Mouse (Mus musculus) neural tube, embryonic 13.5 days (tissue): ENCODE data around the gene Nxt2. TPM values are rescaled to one million over a fixed set of nuclear protein-coding genes. Genes with fewer than 3 reads are reported as not detected.

Experiments
- ATAC-seq: fragments of 200-750 bp; cut with Nextera tagmentation; 2 replicates; pipeline ENCODE4 v1.8.0; 2017; ENCODE audit warnings: low read depth, mild to moderate bottlenecking, moderate TSS enrichment, moderate library complexity
- H3K27ac ChIP-seq: fragments of 300-500 bp; sonication (generic); replicated peaks from 2 replicates; pipeline ENCODE4 v1.5.1; 2015; ENCODE audit warnings: moderate library complexity, mild to moderate bottlenecking, inconsistent platforms
- H3K27me3 ChIP-seq: fragments of 300-500 bp; sonication (generic); 2 replicates; pipeline ENCODE4 v1.6.1; 2015; ENCODE audit warnings: mild to moderate bottlenecking, inconsistent platforms
- H3K36me3 ChIP-seq: fragments of 300-500 bp; sonication (generic); 2 replicates; pipeline ENCODE4 v1.6.1; 2015; ENCODE audit warnings: mild to moderate bottlenecking, inconsistent platforms
- H3K4me1 ChIP-seq: fragments of 300-500 bp; sonication (generic); replicated peaks from 2 replicates; pipeline ENCODE4 v1.6.1; 2015; ENCODE audit warnings: inconsistent platforms
- H3K4me2 ChIP-seq: fragments of 300-500 bp; sonication (generic); 2 replicates; pipeline ENCODE4 v1.6.1; 2015; ENCODE audit warnings: inconsistent platforms, mild to moderate bottlenecking, moderate library complexity
- H3K4me3 ChIP-seq: fragments of 300-500 bp; sonication (generic); 2 replicates; pipeline ENCODE4 v1.5.1; 2015; ENCODE audit warnings: mild to moderate bottlenecking, inconsistent platforms
- H3K9ac ChIP-seq: fragments of 300-500 bp; sonication (generic); 2 replicates; pipeline ENCODE4 v1.6.1; 2015; ENCODE audit warnings: moderate library complexity, mild to moderate bottlenecking, inconsistent platforms
- H3K9me3 ChIP-seq: fragments of 300-500 bp; sonication (generic); 2 replicates; pipeline ENCODE4 v1.6.1; 2016; ENCODE audit warnings: inconsistent platforms
- WGBS: fragments of 180-500 bp; shearing (Covaris S2); methylation state at CpG from one replicate; pipeline ENCODE4 v1.1.7; 2015; 5-methylcytosine and 5-hydroxymethylcytosine counted together
- polyA plus RNA-seq: library from polyadenylated mRNA; unstranded; fragments of >200 nt; fragmentation: Nextera tagmentation; extraction: Ambion mirVana; gene quantifications from 2 replicates; pipeline ENCODE4 v1.2.1, GENCODE M21; 2015

Gene Nxt2
- polyA plus RNA-seq, result 14.7 and 15.0 TPM in 2 replicates

DNA sequence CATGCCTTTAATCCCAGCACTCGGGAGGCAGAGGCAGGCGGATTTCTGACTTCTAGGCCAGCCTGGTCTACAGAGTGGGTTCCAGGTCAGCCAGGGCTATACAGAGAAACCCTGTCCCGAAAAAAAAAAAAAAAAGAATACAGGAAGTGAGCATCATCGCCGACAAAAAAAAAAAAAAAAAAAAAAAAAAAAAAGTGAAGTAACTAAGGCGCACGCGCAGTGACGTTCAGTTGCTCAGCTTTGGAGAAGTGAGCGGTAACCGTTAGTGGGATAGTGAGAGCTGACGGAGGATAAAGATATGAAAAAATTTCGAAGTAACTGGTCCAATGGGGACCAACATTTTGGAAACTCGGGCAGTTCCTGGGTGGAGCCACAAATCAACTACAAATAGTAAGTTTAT lies at the start of gene Nxt2:
Nxt2 (plus strand) TSS at position 229 of the 400 bp plus-strand sequence.
- Histone ChIP-seq H3K4me1 (no peaks in the 10 kb centered on the region), H3K4me3 (peak within 1 kb of the TSS; percentile 53), H3K27me3 (peaks cover 3% of the 10 kb centered on the region; the same call in 1 of the 2 replicates), H3K4me2 (peak within 1 kb of the TSS; percentile 53), H3K36me3 (no peaks in the 10 kb centered on the region), H3K9ac (no peak within 1 kb of the TSS), H3K9me3 (no peaks in the 10 kb centered on the region), H3K27ac (no peak within 1 kb of the TSS)
- WGBS, result 88% methylated on average over 14 of the region's 14 CpGs
- no peak for ATAC-seq

DNA sequence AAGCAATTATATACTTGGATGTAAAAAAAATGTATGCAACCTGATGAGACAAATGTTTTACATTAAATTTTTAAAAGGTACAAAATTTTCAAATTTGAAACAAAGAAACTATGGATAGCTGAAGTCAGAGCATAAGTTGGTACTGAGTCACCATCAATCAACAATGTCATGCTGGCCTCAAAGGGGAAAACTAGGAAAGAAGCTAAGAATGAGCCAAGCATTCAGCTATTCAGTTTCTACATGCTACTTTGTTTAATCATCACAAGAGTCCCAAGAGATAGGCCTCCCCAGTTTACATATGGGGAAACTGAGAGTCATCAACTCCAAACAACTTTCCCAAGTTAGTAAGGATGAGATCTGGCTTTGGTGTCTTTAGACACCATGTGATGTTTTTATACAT lies 49.6 kb upstream of the Nxt2 start:
- Histone ChIP-seq H3K4me3 (no peak overlapping the region), H3K27ac (no peak overlapping the region), H3K4me1 (no peaks in the 10 kb centered on the region), H3K36me3 (no peaks in the 10 kb centered on the region), H3K27me3 (peaks cover 34% of the 10 kb centered on the region), H3K9ac (no peak overlapping the region), H3K4me2 (no peak overlapping the region), H3K9me3 (no peaks in the 10 kb centered on the region)
- ATAC-seq, result no peak

DNA sequence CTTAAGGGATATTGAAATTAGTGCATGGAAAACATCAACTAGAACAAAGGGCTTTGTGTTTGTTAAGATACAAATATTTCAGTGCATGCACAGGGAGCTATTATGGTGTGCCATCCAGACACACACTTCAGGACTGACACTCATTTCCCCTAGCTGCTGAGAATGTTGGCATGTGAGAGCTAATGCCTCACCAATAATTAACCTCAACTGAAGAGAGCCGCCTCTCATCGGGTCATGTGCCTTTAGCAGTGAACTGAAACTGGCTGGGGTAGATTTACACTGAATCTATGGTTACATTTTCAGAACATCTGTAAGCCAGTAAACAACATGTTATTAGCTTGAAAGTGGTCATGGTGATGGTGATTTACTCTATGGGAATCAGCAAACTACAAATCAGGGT lies 44.5 kb upstream of the Nxt2 start:
- no peaks in the 10 kb centered on the region for H3K9me3 ChIP-seq
- H3K36me3 ChIP-seq, result no peaks in the 10 kb centered on the region
- no peak overlapping the region for H3K27ac ChIP-seq
- no peak overlapping the region for H3K9ac ChIP-seq
- H3K4me3 ChIP-seq, result no peak overlapping the region
- no peak for ATAC-seq
- WGBS, result 71% methylated on average over 2 of the region's 2 CpGs
- H3K4me2 ChIP-seq, result no peak overlapping the region
- no peaks in the 10 kb centered on the region for H3K4me1 ChIP-seq
- H3K27me3 ChIP-seq, result peaks cover 38% of the 10 kb centered on the region

DNA sequence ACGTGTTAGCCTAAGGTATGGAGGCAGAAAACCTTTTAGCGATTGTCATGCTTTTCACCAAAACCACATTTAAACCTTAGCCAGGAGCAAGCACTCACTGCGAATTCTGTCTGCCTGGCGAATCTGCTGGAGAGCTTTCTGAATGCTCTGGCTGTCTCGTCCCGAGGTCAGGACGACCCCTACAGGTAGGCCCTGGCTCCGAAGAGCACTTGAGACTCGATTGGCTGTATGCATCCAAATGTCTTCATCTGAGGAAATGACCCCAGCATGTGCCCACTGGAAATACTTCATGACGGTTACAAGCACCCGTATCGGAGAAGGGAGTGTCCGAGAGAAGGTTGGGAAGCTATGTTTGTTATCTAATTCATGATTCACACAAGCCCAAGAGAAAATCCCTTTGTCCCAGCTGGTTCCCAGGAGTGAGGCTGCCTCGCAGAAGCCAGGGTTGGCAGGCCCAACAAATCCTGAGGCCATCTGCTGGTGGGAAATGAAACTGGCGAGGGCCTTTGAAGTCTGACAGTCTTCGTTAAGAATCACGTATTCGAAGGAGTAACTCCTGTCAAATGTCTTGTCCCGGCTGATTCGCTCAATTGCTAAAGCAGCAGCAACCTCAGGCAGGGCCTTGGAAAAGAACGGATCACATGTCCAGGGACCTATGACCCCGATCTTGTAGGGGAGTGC lies 37.4 kb upstream of the Nxt2 start:
- Histone ChIP-seq H3K4me2 (peak overlapping the region; percentile 30), H3K4me1 (no peaks in the 10 kb centered on the region), H3K9me3 (no peaks in the 10 kb centered on the region), H3K27ac (no peak overlapping the region), H3K4me3 (no peak overlapping the region), H3K9ac (no peak overlapping the region), H3K36me3 (no peaks in the 10 kb centered on the region), H3K27me3 (peaks cover 21% of the 10 kb centered on the region)
- peak; percentile 71 for ATAC-seq
- WGBS, result 32% methylated on average over 22 of the region's 22 CpGs

- 84% methylated on average over 2 of the region's 2 CpGs for WGBS
- no peak overlapping the region for H3K27ac ChIP-seq
- no peak overlapping the region for H3K4me3 ChIP-seq
- H3K4me2 ChIP-seq, result no peak overlapping the region
- ATAC-seq, result no peak
- H3K4me1 ChIP-seq, result no peaks in the 10 kb centered on the region
- H3K9ac ChIP-seq, result no peak overlapping the region
- H3K9me3 ChIP-seq, result no peaks in the 10 kb centered on the region
- H3K27me3 ChIP-seq, result peaks cover 25% of the 10 kb centered on the region
- no peaks in the 10 kb centered on the region for H3K36me3 ChIP-seq
Observed at GRCm38 (mm10) chrX:142190355-142190754, 36.2 kb upstream of the Nxt2 start.

- H3K9me3 ChIP-seq, result no peaks in the 10 kb centered on the region
- H3K27me3 ChIP-seq, result peaks cover 29% of the 10 kb centered on the region
- H3K36me3 ChIP-seq, result no peaks in the 10 kb centered on the region
- no peak overlapping the region for H3K4me3 ChIP-seq
- no peaks in the 10 kb centered on the region for H3K4me1 ChIP-seq
- H3K27ac ChIP-seq, result no peak overlapping the region
- no peak for ATAC-seq
- H3K4me2 ChIP-seq, result no peak overlapping the region
- 64% methylated on average over 6 of the region's 6 CpGs for WGBS
- no peak overlapping the region for H3K9ac ChIP-seq
Observed at GRCm38 (mm10) chrX:142194420-142194819, 32.1 kb upstream of the Nxt2 start.

- no peak overlapping the region for H3K4me3 ChIP-seq
- 81% methylated on average over 1 of the region's 1 CpGs for WGBS
- no peaks in the 10 kb centered on the region for H3K4me1 ChIP-seq
- H3K27me3 ChIP-seq, result peaks cover 23% of the 10 kb centered on the region
- H3K27ac ChIP-seq, result no peak overlapping the region
- H3K4me2 ChIP-seq, result no peak overlapping the region
- no peak for ATAC-seq
- H3K9me3 ChIP-seq, result no peaks in the 10 kb centered on the region
- H3K9ac ChIP-seq, result no peak overlapping the region
- no peaks in the 10 kb centered on the region for H3K36me3 ChIP-seq
Observed at GRCm38 (mm10) chrX:142195551-142195950, 31.0 kb upstream of the Nxt2 start.

DNA sequence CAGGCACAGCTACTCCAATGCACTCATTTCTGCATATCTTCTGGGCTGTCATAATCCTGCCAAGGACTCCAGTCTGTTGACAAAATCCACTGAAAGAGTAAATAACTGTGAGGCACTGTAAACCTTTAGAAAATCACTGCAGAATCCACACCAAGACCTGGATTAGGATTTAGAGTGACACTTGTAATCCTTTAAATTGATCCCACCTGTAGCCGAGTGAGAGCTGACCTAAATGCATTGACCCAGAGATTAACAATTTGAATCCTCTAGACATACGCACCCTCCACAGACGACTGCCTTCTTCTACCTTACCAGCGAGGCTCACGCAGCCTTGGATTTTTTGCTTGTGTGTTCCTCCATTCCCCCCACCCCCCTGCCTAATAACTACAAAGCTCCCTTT lies 29.7 kb upstream of the Nxt2 start, which contains the start of gene Gucy2f:
Gucy2f (minus strand) TSS at position 101 of the 400 bp plus-strand sequence.
- Histone ChIP-seq H3K9ac (no peak within 1 kb of the TSS), H3K27me3 (peaks cover 20% of the 10 kb centered on the region), H3K27ac (no peak within 1 kb of the TSS), H3K4me3 (no peak within 1 kb of the TSS), H3K4me2 (no peak within 1 kb of the TSS), H3K9me3 (no peaks in the 10 kb centered on the region), H3K36me3 (no peaks in the 10 kb centered on the region), H3K4me1 (no peaks in the 10 kb centered on the region)
- 66% methylated on average over 5 of the region's 5 CpGs for WGBS
- ATAC-seq, result no peak

GRCm38 (mm10) chrX:142200295-142200694 lies 26.3 kb upstream of the Nxt2 start:
- Histone ChIP-seq H3K4me2 (no peak overlapping the region), H3K4me1 (no peaks in the 10 kb centered on the region), H3K27ac (no peak overlapping the region), H3K9ac (no peak overlapping the region), H3K9me3 (no peaks in the 10 kb centered on the region), H3K27me3 (peaks cover 12% of the 10 kb centered on the region), H3K4me3 (no peak overlapping the region), H3K36me3 (no peaks in the 10 kb centered on the region)
- WGBS, result 9% methylated on average over 3 of the region's 3 CpGs
- ATAC-seq, result no peak

DNA sequence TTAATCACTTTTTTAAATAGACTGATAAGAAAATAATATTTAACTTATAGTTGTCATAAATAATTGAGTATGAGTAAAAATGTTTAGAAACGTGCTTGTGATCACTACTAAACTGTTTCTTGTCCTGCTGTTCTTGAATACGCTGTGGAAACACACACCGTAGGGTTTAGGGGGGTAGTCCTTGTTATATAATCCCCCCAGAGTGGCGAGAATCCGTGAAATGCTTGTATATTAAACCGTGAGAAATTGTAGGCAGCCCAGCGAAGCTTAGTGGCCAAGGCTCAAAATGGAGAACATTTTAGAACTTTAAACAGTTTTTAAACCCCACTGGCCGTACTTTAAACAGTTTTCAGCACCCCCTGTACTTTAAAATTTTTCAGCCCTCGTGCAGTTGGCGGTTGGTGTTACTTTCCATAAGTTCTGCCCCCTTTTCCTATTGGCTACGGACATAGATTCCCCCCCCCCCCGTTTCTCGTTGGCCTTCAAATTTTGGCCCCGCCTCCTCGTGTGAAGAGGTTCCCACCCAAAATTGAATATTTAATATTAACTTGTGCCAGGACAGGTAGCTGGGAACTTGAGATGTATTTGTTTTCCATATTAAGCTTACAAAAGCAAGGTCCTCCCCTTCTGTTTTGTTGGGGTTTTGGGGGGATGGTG lies 956 bp downstream of the Nxt2 start:
- H3K27ac ChIP-seq, result peak overlapping the region; percentile 87; the same call in 1 of the 2 replicates
- no peaks in the 10 kb centered on the region for H3K36me3 ChIP-seq
- peak overlapping the region; percentile 53 for H3K4me2 ChIP-seq
- H3K9me3 ChIP-seq, result no peaks in the 10 kb centered on the region
- peak overlapping the region; percentile 56 for H3K9ac ChIP-seq
- H3K4me3 ChIP-seq, result peak overlapping the region; percentile 53
- peak; percentile 25; the same call in 1 of the 2 replicates for ATAC-seq
- 25% methylated on average over 15 of the region's 15 CpGs for WGBS
- no peaks in the 10 kb centered on the region for H3K4me1 ChIP-seq
- no peaks in the 10 kb centered on the region for H3K27me3 ChIP-seq

- ATAC-seq, result peak; percentile 100
- peak overlapping the region; percentile 87 for H3K27ac ChIP-seq
Observed at GRCm38 (mm10) chrX:142228055-142228768, 1.6 kb downstream of the Nxt2 start.

DNA sequence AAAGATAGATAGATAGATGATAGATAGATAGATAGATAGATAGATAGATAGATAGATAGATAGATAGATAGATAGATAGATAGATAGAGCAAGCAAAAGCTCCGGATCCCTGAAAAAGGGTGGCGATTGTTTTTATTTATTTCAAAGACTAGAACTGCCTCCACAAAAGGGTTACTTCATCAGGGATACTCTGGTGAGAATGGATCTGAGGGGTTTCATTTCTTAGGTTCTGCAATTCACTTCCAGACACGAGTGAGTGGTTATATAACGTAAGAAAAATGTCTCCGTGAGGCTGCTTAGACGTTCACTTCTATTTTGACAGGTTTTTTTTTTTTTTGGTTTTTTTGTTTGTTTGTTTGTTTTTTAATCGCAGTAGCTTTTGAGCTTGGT lies 2.2 kb downstream of the Nxt2 start:
- ATAC-seq, result peak; percentile 37; the same call in 1 of the 2 replicates

More at GRCm38 (mm10) chrX:142228055-142228768, 1.6 kb downstream of the Nxt2 start:
- Histone ChIP-seq H3K36me3 (no peaks in the 10 kb centered on the region), H3K4me3 (peak overlapping the region; percentile 53), H3K4me2 (peak overlapping the region; percentile 53), H3K27me3 (no peaks in the 10 kb centered on the region), H3K9ac (peak overlapping the region; percentile 56), H3K9me3 (no peaks in the 10 kb centered on the region), H3K4me1 (no peaks in the 10 kb centered on the region)
- WGBS, result 21% methylated on average over 37 of the region's 42 CpGs

More for the DNA sequence above, 2.2 kb downstream of the Nxt2 start:
- H3K9me3 ChIP-seq, result no peaks in the 10 kb centered on the region
- H3K9ac ChIP-seq, result 0 out of 2 replicates have a peak overlapping the region, but pooled peaks have one; percentile 31
- no peaks in the 10 kb centered on the region for H3K4me1 ChIP-seq
- peak overlapping the region; percentile 23; the same call in 1 of the 2 replicates for H3K27ac ChIP-seq
- H3K4me2 ChIP-seq, result peak overlapping the region; percentile 49
- peak overlapping the region; percentile 53 for H3K4me3 ChIP-seq
- H3K36me3 ChIP-seq, result no peaks in the 10 kb centered on the region
- H3K27me3 ChIP-seq, result no peaks in the 10 kb centered on the region
- 38% methylated on average over 7 of the region's 7 CpGs for WGBS
